Mouse (Mus musculus) layer of hippocampus, adult 18-20 months (tissue): Measurements from ENCODE around the gene Vkorc1l1. TPM values are rescaled to one million over a fixed set of nuclear protein-coding genes. Genes with fewer than 3 reads are reported as not detected.

ENCODE experiments used
- total RNA-seq, 2 experiments: library from RNA; stranded (reverse); gene quantifications; 2 replicates each; pipeline ENCODE4 v1.2.3; 2021

Vkorc1l1 gene
- total RNA-seq, 2 experiments from 2014 or later = 43.5 to 44.2 TPM

Other genes starting within 250 kb of the Vkorc1l1 start
- gene Sept14, start 233.5 kb upstream of the Vkorc1l1 start, total RNA-seq = not detected
- 10 to 100 TPM; 77.8 to 85.9 TPM for gene Mrps17, start 226.5 kb upstream of the Vkorc1l1 start, total RNA-seq
- gene Nipsnap2, start 216.9 kb upstream of the Vkorc1l1 start, total RNA-seq = 10 to 100 TPM; 78.8 to 79.8 TPM
- 10 to 100 TPM; 27.7 to 29.7 TPM for gene Psph, start 154.5 kb upstream of the Vkorc1l1 start, total RNA-seq
- gene Sumf2, start 95.0 kb upstream of the Vkorc1l1 start, total RNA-seq = 10 to 100 TPM; 19.6 to 22.2 TPM
- 100 to 1,000 TPM; 479 to 483 TPM for gene Chchd2, start 54.5 kb upstream of the Vkorc1l1 start, total RNA-seq
- gene Zbed5, start 46.2 kb upstream of the Vkorc1l1 start, total RNA-seq = 1 to 10 TPM; 5.6 to 6.3 TPM
- gene Phkg1, start 43.4 kb upstream of the Vkorc1l1 start, total RNA-seq = 10 to 100 TPM; 18.7 to 20.0 TPM
- gene Nupr1l, start 33.4 kb upstream of the Vkorc1l1 start, total RNA-seq = 1 to 10 TPM; 4.2 to 4.5 TPM
- gene Gusb, start 61.1 kb downstream of the Vkorc1l1 start, total RNA-seq = 10 to 100 TPM in 1 of 2 experiments, 1 to 10 TPM in 1; 9.6 to 13.0 TPM
- gene Asl, start 87.3 kb downstream of the Vkorc1l1 start, total RNA-seq = 10 to 100 TPM; 22.6 to 25.4 TPM
- gene Crcp, start 87.3 kb downstream of the Vkorc1l1 start, total RNA-seq = 10 to 100 TPM; 37.0 to 39.3 TPM
- gene Tpst1, start 131.4 kb downstream of the Vkorc1l1 start, total RNA-seq = 10 to 100 TPM; 47.8 to 48.9 TPM
- 10 to 100 TPM; 12.1 to 16.5 TPM for gene Kctd7, start 202.9 kb downstream of the Vkorc1l1 start, total RNA-seq
- gene Rabgef1, start 229.8 kb downstream of the Vkorc1l1 start, total RNA-seq = 10 to 100 TPM; 53.2 TPM